Mouse (Mus musculus) MEL (cell line): ENCODE data around the gene Usp25. TPM values are rescaled to one million over a fixed set of nuclear protein-coding genes. Genes with fewer than 3 reads are reported as not detected.

Experiments used
- DNase-seq: peaks from one replicate; pipeline ENCODE4 v3.0.0; 2011; ENCODE audit warnings: low read depth, low spot score
- H3K27ac ChIP-seq: 2 replicates; pipeline ENCODE4 v1.5.1; 2012; ENCODE audit warnings: low read depth, mild to moderate bottlenecking, control low read depth, low read length, moderate library complexity; ENCODE audit not compliant: control insufficient read depth
- H3K27me3 ChIP-seq, 2 experiments: fragments of 150-350 bp in 1 of 2; sonication (generic) in 1 of 2; 2 replicates each; pipeline ENCODE4 v1.6.1; 2012; ENCODE audit warnings: low read length in 2 of 2, mild to moderate bottlenecking in 2 of 2, improper control_type of control experiment in 1 of 2, moderate library complexity in 1 of 2; ENCODE audit not compliant: insufficient read depth in 2 of 2, control insufficient read depth in 1 of 2
- H3K36me3 ChIP-seq, 2 experiments: 2 replicates each; pipeline ENCODE4 v1.6.1; 2012 to 2014; ENCODE audit warnings: low read length in 2 of 2, improper control_type of control experiment in 1 of 2, inconsistent platforms in 1 of 2, mild to moderate bottlenecking in 1 of 2; ENCODE audit not compliant: insufficient read depth in 2 of 2, control insufficient read depth in 1 of 2
- H3K4me1 ChIP-seq, 2 experiments: fragments of 150-350 bp in 1 of 2; sonication (generic) in 1 of 2; 2 replicates each; pipeline ENCODE4 v1.6.1; 2012; ENCODE audit warnings: low read length in 2 of 2, improper control_type of control experiment in 1 of 2, mild to moderate bottlenecking in 1 of 2; ENCODE audit not compliant: insufficient read depth in 2 of 2, control insufficient read depth in 1 of 2
- H3K4me3 ChIP-seq, 2 experiments: fragments of 150-350 bp in 1 of 2; sonication (generic) in 1 of 2; 2 replicates each; pipeline ENCODE4 v1.5.1; 2012; ENCODE audit warnings: low read depth in 2 of 2, low read length in 2 of 2, mild to moderate bottlenecking in 2 of 2, moderate library complexity in 2 of 2, control low read depth in 1 of 2, improper control_type of control experiment in 1 of 2; ENCODE audit not compliant: control insufficient read depth in 1 of 2, insufficient read depth in 1 of 2
- H3K79me2 ChIP-seq: 2 replicates; pipeline ENCODE4 v1.6.1; 2012; ENCODE audit warnings: mild to moderate bottlenecking, low read length, moderate library complexity; ENCODE audit not compliant: control insufficient read depth, poor library complexity, insufficient read depth
- H3K9ac ChIP-seq: 2 replicates; pipeline ENCODE4 v1.6.1; 2012; ENCODE audit warnings: low read depth, mild to moderate bottlenecking, control low read depth, low read length, moderate library complexity; ENCODE audit not compliant: control insufficient read depth, poor library complexity, severe bottlenecking
- H3K9me3 ChIP-seq: fragments of 150-350 bp; sonication (generic); replicated peaks from 2 replicates; pipeline ENCODE4 v1.6.1; 2012; ENCODE audit warnings: mild to moderate bottlenecking, low read length, improper control_type of control experiment, moderate library complexity; ENCODE audit not compliant: insufficient read depth
- BHLHE40 ChIP-seq: IDR thresholded peaks from 2 replicates; pipeline ENCODE4 v1.6.1; 2012; ENCODE audit warnings: low read depth, mild to moderate bottlenecking, inconsistent platforms, low read length, improper control_type of control experiment, borderline replicate concordance
- CHD2 ChIP-seq: IDR thresholded peaks from 2 replicates; pipeline ENCODE4 v1.6.1; 2011; ENCODE audit warnings: low read length, improper control_type of control experiment
- E2F4 ChIP-seq: IDR thresholded peaks from 2 replicates; pipeline ENCODE4 v1.6.1; 2011; ENCODE audit warnings: low read depth, low read length, improper control_type of control experiment, borderline replicate concordance
- ELF1 ChIP-seq: IDR thresholded peaks from 2 replicates; pipeline ENCODE4 v1.6.1; 2014; ENCODE audit warnings: low read depth, mild to moderate bottlenecking, inconsistent platforms, low read length, improper control_type of control experiment, moderate library complexity
- EP300 ChIP-seq, 2 experiments: IDR thresholded peaks; 2 replicates each; pipeline ENCODE4 v1.6.1; 2011; ENCODE audit warnings: improper control_type of control experiment in 2 of 2, low read length in 2 of 2, low read depth in 1 of 2, mild to moderate bottlenecking in 1 of 2
- GABPA ChIP-seq: IDR thresholded peaks from 2 replicates; pipeline ENCODE4 v1.6.1; 2012; ENCODE audit warnings: low read depth, mild to moderate bottlenecking, inconsistent platforms, low read length, improper control_type of control experiment, moderate library complexity
- GATA1 ChIP-seq: IDR thresholded peaks from 2 replicates; pipeline ENCODE4 v1.6.1; 2011; ENCODE audit warnings: low read depth, low read length, improper control_type of control experiment
- KAT2A ChIP-seq: conservative IDR thresholded peaks from 2 replicates; pipeline ENCODE4 v1.6.1; 2012; ENCODE audit warnings: low read depth, low read length, improper control_type of control experiment, inconsistent platforms
- MAFK ChIP-seq: IDR thresholded peaks from 2 replicates; pipeline ENCODE4 v1.6.1; 2011; ENCODE audit warnings: low read depth, mild to moderate bottlenecking, low read length, improper control_type of control experiment, borderline replicate concordance
- MAZ ChIP-seq: IDR thresholded peaks from 2 replicates; pipeline ENCODE4 v1.6.1; 2012; ENCODE audit warnings: low read depth, mild to moderate bottlenecking, inconsistent platforms, low read length, improper control_type of control experiment
- MEF2A ChIP-seq: IDR thresholded peaks from 2 replicates; pipeline ENCODE4 v1.6.1; 2014; ENCODE audit warnings: low read depth, mild to moderate bottlenecking, inconsistent platforms, low read length, improper control_type of control experiment; ENCODE audit not compliant: poor library complexity, insufficient replicate concordance, severe bottlenecking; ENCODE audit errors: extremely low read depth
- MXI1 ChIP-seq: IDR thresholded peaks from 2 replicates; pipeline ENCODE4 v1.6.1; 2011; ENCODE audit warnings: mild to moderate bottlenecking, low read depth, low read length, improper control_type of control experiment
- MYB ChIP-seq: IDR thresholded peaks from 2 replicates; pipeline ENCODE4 v1.6.1; 2011; ENCODE audit warnings: mild to moderate bottlenecking, low read depth, low read length, improper control_type of control experiment
- NRF1 ChIP-seq: IDR thresholded peaks from 2 replicates; pipeline ENCODE4 v1.6.1; 2014; ENCODE audit warnings: low read depth, mild to moderate bottlenecking, inconsistent platforms, low read length, improper control_type of control experiment, moderate library complexity; ENCODE audit not compliant: poor library complexity, insufficient read depth, severe bottlenecking
- SIN3A ChIP-seq: IDR thresholded peaks from 2 replicates; pipeline ENCODE4 v1.6.1; 2012; ENCODE audit warnings: low read length, improper control_type of control experiment, inconsistent platforms
- SMC3 ChIP-seq: IDR thresholded peaks from 2 replicates; pipeline ENCODE4 v1.6.1; 2011; ENCODE audit warnings: low read depth, low read length, improper control_type of control experiment
- UBTF ChIP-seq: IDR thresholded peaks from 2 replicates; pipeline ENCODE4 v1.6.1; 2012; ENCODE audit warnings: low read depth, mild to moderate bottlenecking, inconsistent platforms, low read length, improper control_type of control experiment, moderate library complexity, borderline replicate concordance; ENCODE audit not compliant: insufficient read depth
- USF2 ChIP-seq, 2 experiments: IDR thresholded peaks; 2 replicates each; pipeline ENCODE4 v1.6.1; 2011 to 2012; ENCODE audit warnings: improper control_type of control experiment in 2 of 2, low read length in 2 of 2, borderline replicate concordance in 1 of 2, inconsistent platforms in 1 of 2, low read depth in 1 of 2, mild to moderate bottlenecking in 1 of 2; ENCODE audit not compliant: insufficient read depth in 1 of 2
- ZC3H11A ChIP-seq: IDR thresholded peaks from 2 replicates; pipeline ENCODE4 v1.6.1; 2012; ENCODE audit warnings: low read depth, mild to moderate bottlenecking, inconsistent platforms, low read length, improper control_type of control experiment
- ZKSCAN1 ChIP-seq: IDR thresholded peaks from 2 replicates; pipeline ENCODE4 v1.6.1; 2012; ENCODE audit warnings: low read depth, mild to moderate bottlenecking, inconsistent platforms, low read length, improper control_type of control experiment, moderate library complexity
- ZMIZ1 ChIP-seq: IDR thresholded peaks from 2 replicates; pipeline ENCODE4 v1.6.1; 2012; ENCODE audit warnings: low read depth, mild to moderate bottlenecking, inconsistent platforms, low read length, improper control_type of control experiment, moderate library complexity
- ZNF384 ChIP-seq: IDR thresholded peaks from 2 replicates; pipeline ENCODE4 v1.6.1; 2012; ENCODE audit warnings: low read depth, mild to moderate bottlenecking, inconsistent platforms, low read length, improper control_type of control experiment
- polyA plus RNA-seq, 2 experiments: library from polyadenylated mRNA; stranded (reverse) in 1 of 2; unstranded in 1 of 2; fragments of >175 nt in 1 of 2; fragments of >200 nt in 1 of 2; gene quantifications; 2 replicates each; pipeline versions ENCODE4 v1.2.1 to v1.2.4; 2012; ENCODE audit warnings: low replicate concordance in 2 of 2, low read depth in 1 of 2; ENCODE audit not compliant: insufficient read length in 2 of 2, insufficient read depth in 1 of 2, missing spikeins in 1 of 2
- total RNA-seq: library from RNA; depleted of rRNA; stranded (reverse); fragments of 300-350 nt; gene quantifications from 2 replicates; pipeline ENCODE4 v1.2.3, GENCODE M21; 2012

The Usp25 gene
- total and polyA plus RNA-seq, 3 experiments, result 43.0 to 45.6 TPM; not detected in 1

DNA sequence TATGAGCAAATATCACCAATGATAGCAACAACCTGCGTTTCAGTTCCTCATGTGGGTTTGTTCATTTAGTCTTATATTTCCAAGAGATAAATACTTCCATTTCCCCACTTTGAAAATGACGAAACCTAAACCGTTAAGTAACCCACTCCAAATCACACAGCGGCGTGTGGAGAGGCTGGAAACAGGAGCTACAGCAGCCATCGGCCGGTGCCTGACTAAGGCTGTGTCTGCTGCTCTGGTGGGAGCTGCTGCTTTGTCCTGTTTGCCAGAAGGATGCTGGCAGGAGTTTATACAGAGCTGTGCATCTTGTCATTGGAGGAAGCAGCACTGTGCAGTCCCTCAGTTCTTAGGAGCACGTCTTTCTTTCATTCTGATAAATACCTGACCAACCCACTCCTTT lies 21.2 kb downstream of the Usp25 start (continued):
- TF ChIP-seq CHD2, result no peak
- TF ChIP-seq, all 39 proteins: peak for 0

GRCm38 (mm10) chr16:77041573-77041972 lies 28.1 kb downstream of the Usp25 start:
- TF ChIP-seq MEF2A (no peak), ZMIZ1 (no peak), ELF1 (no peak), EP300 (IDR thresholded peaks at IDR 0.05; ENCODE audit: low read depth in 1 of 2, low read length in 2 of 2) (peak in 1 of 2 experiments; percentile 17; a peak in 1 of 4 replicates), GABPA (no peak), MAZ (no peak), MXI1 (peak; percentile 100), ZC3H11A (no peak), ZKSCAN1 (no peak)
- TF ChIP-seq, all 39 proteins: peak for 2
- no peak overlapping the region for H3K4me3 ChIP-seq
- H3K9ac ChIP-seq, result no peak overlapping the region
- H3K4me1 ChIP-seq, result no peaks in the 10 kb centered on the region; a peak in 1 of 4 replicates
- H3K79me2 ChIP-seq, result no peaks in the 10 kb centered on the region
- peaks cover 6 to 27% of the 10 kb centered on the region in 2 experiments for H3K36me3 ChIP-seq
- H3K27me3 ChIP-seq, result no peaks in the 10 kb centered on the region
- H3K9me3 ChIP-seq, result no peaks in the 10 kb centered on the region
- no peak overlapping the region for H3K27ac ChIP-seq
- DNase-seq, result peak; percentile 21

DNA sequence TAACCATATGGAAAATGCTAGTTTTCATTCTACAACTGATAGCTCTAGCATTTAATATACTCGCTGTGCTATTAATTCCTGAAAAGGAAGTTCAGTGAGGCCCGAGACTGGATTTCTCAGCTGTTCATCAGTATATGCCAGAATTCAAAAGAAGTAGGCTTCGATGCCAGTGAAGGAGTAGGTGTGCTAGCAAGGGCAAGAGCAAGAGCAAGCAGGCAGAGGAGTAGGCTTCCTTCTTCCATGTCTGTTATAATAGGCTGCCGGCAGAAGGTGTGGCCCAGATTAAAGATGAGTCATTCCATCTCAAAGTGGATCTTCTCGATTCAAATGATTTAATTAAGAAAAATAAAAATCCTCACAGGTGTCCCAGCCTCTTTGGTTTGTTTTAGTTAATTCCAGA lies 30.0 kb downstream of the Usp25 start:
- peaks cover 6 to 16% of the 10 kb centered on the region in 2 experiments for H3K36me3 ChIP-seq

More for the DNA sequence above, 30.0 kb downstream of the Usp25 start:
- DNase-seq, result no peak
- no peaks in the 10 kb centered on the region; a peak in 1 of 4 replicates for H3K4me1 ChIP-seq
- no peaks in the 10 kb centered on the region for H3K9me3 ChIP-seq
- no peak overlapping the region for H3K9ac ChIP-seq
- H3K79me2 ChIP-seq, result no peaks in the 10 kb centered on the region
- no peak overlapping the region for H3K4me3 ChIP-seq
- no peak overlapping the region for H3K27ac ChIP-seq
- H3K27me3 ChIP-seq, result no peaks in the 10 kb centered on the region
- TF ChIP-seq BHLHE40, result no peak
- TF ChIP-seq ZC3H11A, result no peak
- TF ChIP-seq UBTF, result no peak
- TF ChIP-seq KAT2A, result no peak
- no peak for TF ChIP-seq MAFK
- TF ChIP-seq SMC3, result no peak
- TF ChIP-seq ZNF384, result no peak
- TF ChIP-seq GATA1, result no peak
- TF ChIP-seq MYB, result no peak
- no peak for TF ChIP-seq E2F4
- TF ChIP-seq ELF1, result no peak
- no peak for TF ChIP-seq ZMIZ1
- no peak for TF ChIP-seq NRF1
- TF ChIP-seq SIN3A, result no peak
- TF ChIP-seq USF2 (IDR thresholded peaks at IDR 0.05; ENCODE audit: borderline replicate concordance in 1 of 2, insufficient read depth in 1 of 2, low read depth in 1 of 2, low read length in 2 of 2), result no peak
